Mouse (Mus musculus) megakaryocyte, embryonic 14.5 days (primary cell): ENCODE data around the gene Hexim2.

ENCODE experiments used
- FLI1 ChIP-seq: IDR thresholded peaks from 2 replicates; pipeline ENCODE4 v1.6.1; 2012; ENCODE audit warnings: low read length, inconsistent platforms, mixed read lengths
- GATA1 ChIP-seq: IDR thresholded peaks from 3 replicates; pipeline ENCODE4 v1.6.1; 2012; ENCODE audit warnings: mixed read lengths, low read length, inconsistent platforms, borderline replicate concordance

- TF ChIP-seq GATA1 (no peak), FLI1 (no peak)
These were observed 25.8 kb upstream of the Hexim2 start for GRCm38 (mm10) chr11:103106386-103106785.
